Mouse (Mus musculus) kidney, adult 2 months (tissue): ENCODE measurements around the gene Dppa3. TPM values are rescaled to one million over a fixed set of nuclear protein-coding genes. Genes with fewer than 3 reads are reported as not detected.

Experiments used
- DNase-seq: peaks from one replicate; pipeline ENCODE4 v3.0.0; 2021
- H3K27ac ChIP-seq: fragments of 200-500 bp; 2 replicates; pipeline ENCODE4 v1.5.1; 2012; ENCODE audit warnings: low read depth, low read length, control low read depth, inconsistent platforms; ENCODE audit not compliant: insufficient read depth
- H3K27me3 ChIP-seq: fragments of 200-500 bp; replicated peaks from 2 replicates; pipeline ENCODE4 v1.6.1; 2012; ENCODE audit warnings: mild to moderate bottlenecking, moderate library complexity, low read length, inconsistent platforms; ENCODE audit not compliant: control insufficient read depth, insufficient read depth
- H3K36me3 ChIP-seq: fragments of 200-500 bp; 2 replicates; pipeline ENCODE4 v1.6.1; 2012; ENCODE audit warnings: mild to moderate bottlenecking, moderate library complexity, low read length, inconsistent platforms; ENCODE audit not compliant: control insufficient read depth, insufficient read depth
- H3K4me1 ChIP-seq: fragments of 200-500 bp; 2 replicates; pipeline ENCODE4 v1.6.1; 2011; ENCODE audit warnings: low read length; ENCODE audit not compliant: control insufficient read depth, insufficient read depth
- H3K4me3 ChIP-seq: fragments of 200-500 bp; 2 replicates; pipeline ENCODE4 v1.5.1; 2011; ENCODE audit warnings: mild to moderate bottlenecking, low read depth, low read length, control low read depth; ENCODE audit not compliant: insufficient read depth
- CTCF ChIP-seq: fragments of 200-500 bp; conservative IDR thresholded peaks from 2 replicates; pipeline ENCODE4 v1.5.1; 2011; ENCODE audit warnings: low read depth, mild to moderate bottlenecking, control low read depth, low read length, moderate library complexity, mixed read lengths; ENCODE audit not compliant: insufficient read depth, insufficient read length
- POLR2A ChIP-seq: fragments of 200-500 bp; IDR thresholded peaks from one replicate; pipeline ENCODE4 v1.6.1; 2011; ENCODE audit warnings: low read depth, low read length, control low read depth
- WGBS: fragments of 180-500 bp; shearing (Covaris S2); methylation state at CpG from one replicate; pipeline ENCODE4 v1.1.7; 2018; 5-methylcytosine and 5-hydroxymethylcytosine counted together
- polyA plus RNA-seq: library from polyadenylated mRNA; depleted of rRNA; stranded (reverse); fragments of >200 nt; gene quantifications from 2 replicates; pipeline ENCODE4 v1.2.3, GENCODE M21; 2012

Gene Dppa3
- polyA plus RNA-seq, 1 experiment, result not detected

- peak; percentile 38 for DNase-seq
- WGBS, result 74% methylated on average over 6 of the region's 6 CpGs
Measured at GRCm38 (mm10) chr6:122654301-122654700, 28.1 kb downstream of the Dppa3 start.

GRCm38 (mm10) chr6:122657630-122658029 is 31.4 kb downstream of the Dppa3 start:
- TF ChIP-seq CTCF (no peak), POLR2A (no peak)
- Histone ChIP-seq H3K4me3 (no peak overlapping the region), H3K4me1 (peaks cover 2% of the 10 kb centered on the region; the same call in 1 of the 2 replicates), H3K27me3 (no peaks in the 10 kb centered on the region), H3K27ac (no peak overlapping the region), H3K36me3 (no peaks in the 10 kb centered on the region)
- peak; percentile 41 for DNase-seq
- WGBS, result 66% methylated on average over 5 of the region's 5 CpGs

More at GRCm38 (mm10) chr6:122654301-122654700, 28.1 kb downstream of the Dppa3 start:
- H3K36me3 ChIP-seq, result no peaks in the 10 kb centered on the region
- no peak for TF ChIP-seq POLR2A
- TF ChIP-seq CTCF, result no peak
- no peak overlapping the region for H3K27ac ChIP-seq
- no peaks in the 10 kb centered on the region for H3K27me3 ChIP-seq
- H3K4me1 ChIP-seq, result no peaks in the 10 kb centered on the region
- H3K4me3 ChIP-seq, result no peak overlapping the region

GRCm38 (mm10) chr6:122659567-122659966 is 33.4 kb downstream of the Dppa3 start:
- TF ChIP-seq CTCF, result no peak
- no peak for TF ChIP-seq POLR2A

GRCm38 (mm10) chr6:122660601-122661379 is 34.6 kb downstream of the Dppa3 start:
- WGBS, result 34% methylated on average over 8 of the region's 8 CpGs
- no peak overlapping the region for H3K4me3 ChIP-seq
- peaks cover 7% of the 10 kb centered on the region for H3K4me1 ChIP-seq
- TF ChIP-seq CTCF (peak; percentile 57), POLR2A (no peak)
- H3K27ac ChIP-seq, result no peak overlapping the region
- H3K36me3 ChIP-seq, result no peaks in the 10 kb centered on the region
- no peaks in the 10 kb centered on the region for H3K27me3 ChIP-seq
- DNase-seq, result peak; percentile 58

More at GRCm38 (mm10) chr6:122659567-122659966, 33.4 kb downstream of the Dppa3 start:
- WGBS, result 9% methylated on average over 7 of the region's 7 CpGs
- no peaks in the 10 kb centered on the region for H3K36me3 ChIP-seq
- no peak overlapping the region for H3K4me3 ChIP-seq
- H3K27ac ChIP-seq, result no peak overlapping the region
- H3K4me1 ChIP-seq, result peaks cover 7% of the 10 kb centered on the region
- H3K27me3 ChIP-seq, result no peaks in the 10 kb centered on the region
- DNase-seq, result no peak

GRCm38 (mm10) chr6:122662551-122663264 is 36.5 kb downstream of the Dppa3 start:
- Histone ChIP-seq H3K4me1 (peaks cover 7% of the 10 kb centered on the region), H3K27ac (no peak overlapping the region), H3K4me3 (no peak overlapping the region), H3K36me3 (no peaks in the 10 kb centered on the region), H3K27me3 (no peaks in the 10 kb centered on the region)
- peak; percentile 90 for DNase-seq
- TF ChIP-seq POLR2A (no peak), CTCF (no peak)
- WGBS, result 28% methylated on average over 22 of the region's 22 CpGs

GRCm38 (mm10) chr6:122663596-122664206 is 37.5 kb downstream of the Dppa3 start:
- WGBS, result 31% methylated on average over 14 of the region's 14 CpGs
- peak; percentile 76 for DNase-seq
- no peaks in the 10 kb centered on the region for H3K36me3 ChIP-seq
- no peaks in the 10 kb centered on the region for H3K27me3 ChIP-seq
- TF ChIP-seq CTCF, result no peak
- no peak overlapping the region for H3K27ac ChIP-seq
- H3K4me1 ChIP-seq, result peaks cover 7% of the 10 kb centered on the region
- H3K4me3 ChIP-seq, result no peak overlapping the region

- peak; percentile 50 for DNase-seq
- no peak for TF ChIP-seq POLR2A
- no peak for TF ChIP-seq CTCF
- no peaks in the 10 kb centered on the region for H3K27me3 ChIP-seq
- no peaks in the 10 kb centered on the region for H3K36me3 ChIP-seq
- H3K4me1 ChIP-seq, result peaks cover 7% of the 10 kb centered on the region
- WGBS, result 47% methylated on average over 7 of the region's 7 CpGs
- H3K27ac ChIP-seq, result no peak overlapping the region
- no peak overlapping the region for H3K4me3 ChIP-seq
Measured at GRCm38 (mm10) chr6:122665866-122666265, 39.7 kb downstream of the Dppa3 start.
